ENCODE assay signal across 8 mouse cellular contexts in the genomic region with DNA sequence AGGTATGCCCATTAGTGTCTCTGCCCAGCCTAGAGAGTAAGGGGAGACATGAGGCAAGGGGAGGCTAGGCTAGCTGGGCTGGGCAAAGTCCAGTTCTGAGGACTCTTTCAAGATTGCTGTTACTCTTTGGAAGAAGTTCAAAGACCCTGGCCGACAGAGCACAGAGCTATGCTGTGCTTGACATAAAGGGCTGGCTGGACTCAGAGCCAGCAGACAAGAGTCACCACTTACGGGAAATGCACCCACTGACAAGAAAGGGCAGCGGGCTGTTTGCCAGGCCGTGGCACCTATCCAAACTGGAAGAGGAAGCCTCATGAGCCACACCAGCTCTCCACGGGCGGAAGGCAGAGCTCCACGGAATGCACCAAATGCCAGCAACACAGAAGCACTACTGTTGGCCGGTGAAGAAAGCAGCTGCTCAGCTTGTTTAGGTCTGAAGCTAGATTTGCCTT. TPM values are rescaled to one million over a fixed set of nuclear protein-coding genes. Genes with fewer than 3 reads are reported as not detected.
A peak's percentile ranks its signal among the peaks of the same experiment; 100 is the strongest.
DNase-seq lines count a peak whose midpoint lies in the region; ATAC-seq and TF ChIP-seq lines count a peak whose summit lies in the region.

No protein-coding gene starts in this region.

- peak; percentile 30; the same call in 1 of the 2 replicates for ATAC-seq in megakaryocyte-erythroid progenitor cell, adult 5-6 weeks (replicated peaks; ENCODE audit: low FRiP score, low TSS enrichment, poor library complexity, severe bottlenecking)
- ATAC-seq in stomach, postnatal 0 days (ENCODE audit: low FRiP score, low TSS enrichment) = peak; percentile 78

- no peaks in the 10 kb centered on the region for H3K36me3 ChIP-seq in MEL (ENCODE audit: control insufficient read depth in 1 of 2, insufficient read depth in 2 of 2, low read length in 2 of 2)
- no peaks in the 10 kb centered on the region for H3K36me3 ChIP-seq in stomach, postnatal 0 days (ENCODE audit: control insufficient read depth, insufficient read depth, low read length)

- no peak overlapping the region for H3K4me3 ChIP-seq in MEL (ENCODE audit: control insufficient read depth in 1 of 2, insufficient read depth in 1 of 2, low read depth in 2 of 2, low read length in 2 of 2)
- no peak overlapping the region for H3K4me3 ChIP-seq in stomach, postnatal 0 days (ENCODE audit: low read depth, low read length)

- H3K79me2 ChIP-seq in MEL (ENCODE audit: control insufficient read depth, insufficient read depth, low read length, poor library complexity) = no peaks in the 10 kb centered on the region

- TF ChIP-seq CTCF in MEL (IDR thresholded peaks at IDR 0.05 in 2 of 3, conservative IDR thresholded peaks at IDR 0.05 in 1 of 3; ENCODE audit: control insufficient read depth in 1 of 3, insufficient read depth in 1 of 3, low read depth in 2 of 3, low read length in 3 of 3, poor library complexity in 1 of 3, severe bottlenecking in 1 of 3) = no peak
- no peak for TF ChIP-seq CTCF in stomach, postnatal 0 days (IDR thresholded peaks at IDR 0.05; ENCODE audit: low read depth)

- H3K4me2 ChIP-seq in stomach, postnatal 0 days (replicated peaks; ENCODE audit: low read depth) = no peak overlapping the region

- no peaks in the 10 kb centered on the region for H3K9me3 ChIP-seq in MEL (replicated peaks; ENCODE audit: insufficient read depth, low read length)
- no peaks in the 10 kb centered on the region for H3K9me3 ChIP-seq in stomach, postnatal 0 days (ENCODE audit: control insufficient read depth, low read length)

- WGBS in stomach, postnatal 0 days = 31% methylated on average over 8 of the region's 8 CpGs

- no peak overlapping the region for H3K9ac ChIP-seq in MEL (ENCODE audit: control insufficient read depth, low read depth, low read length, poor library complexity, severe bottlenecking)
- H3K9ac ChIP-seq in stomach, postnatal 0 days (ENCODE audit: low read length) = no peak overlapping the region

- no peak for TF ChIP-seq EP300 in MEL (IDR thresholded peaks at IDR 0.05; ENCODE audit: low read depth in 1 of 2, low read length in 2 of 2)
- no peak for TF ChIP-seq EP300 in stomach, postnatal 0 days (optimal IDR thresholded peaks at IDR 0.05)

- intact Hi-C loops in heart, postnatal 10 days (cut with DNase I) = no loop called here

- no peak for TF ChIP-seq POLR2A in MEL (IDR thresholded peaks at IDR 0.05; ENCODE audit: control insufficient read depth in 1 of 2, insufficient read depth in 1 of 2, low read depth in 1 of 2, low read length in 2 of 2, poor library complexity in 1 of 2)

- DNase-seq in MEL (ENCODE audit: low read depth, low spot score) = peak; percentile 10
- peak; percentile 74 for DNase-seq in adipocyte (ENCODE audit: low spot score)
- DNase-seq in fibroblast of lung, adult 2 months (ENCODE audit: low read depth) = peak; percentile 62
- DNase-seq in heart, postnatal 10 days = peak; percentile 77 to 80
- DNase-seq in layer of hippocampus, postnatal 14 days (ENCODE audit: low spot score in 2 of 2) = peak; percentile 78 to 87
- DNase-seq in stomach, postnatal 0 days (ENCODE audit: low spot score) = peak; percentile 74
- DNase-seq in liver = no peak

- no peak overlapping the region for H3K27ac ChIP-seq in MEL (ENCODE audit: control insufficient read depth, low read depth, low read length)
- H3K27ac ChIP-seq in stomach, postnatal 0 days (replicated peaks) = no peak overlapping the region

- TF ChIP-seq RAD21 in MEL (IDR thresholded peaks at IDR 0.05; ENCODE audit: low read depth, low read length) = no peak

- H3K27me3 ChIP-seq in MEL (ENCODE audit: control insufficient read depth in 1 of 2, insufficient read depth in 2 of 2, low read length in 2 of 2) = 0 out of 4 replicates have a peak, but pooled peaks cover 0 to 2% of the 10 kb centered on the region in 2 experiments
- no peaks in the 10 kb centered on the region for H3K27me3 ChIP-seq in stomach, postnatal 0 days (ENCODE audit: control insufficient read depth, insufficient read depth, low read length)

- no peaks in the 10 kb centered on the region for H3K4me1 ChIP-seq in MEL (ENCODE audit: control insufficient read depth in 1 of 2, insufficient read depth in 2 of 2, low read length in 2 of 2)
- H3K4me1 ChIP-seq in stomach, postnatal 0 days (replicated peaks; ENCODE audit: control insufficient read depth, insufficient read depth) = 0 out of 2 replicates have a peak, but pooled peaks cover 2% of the 10 kb centered on the region

TF ChIP-seq in MEL, 35 proteins besides CTCF, POLR2A, EP300 and RAD21:
- no peak for TF ChIP-seq NELFE (IDR thresholded peaks at IDR 0.05; ENCODE audit: low read depth, low read length)
- TF ChIP-seq GABPA (IDR thresholded peaks at IDR 0.05; ENCODE audit: low read depth, low read length) = no peak
- no peak for TF ChIP-seq TAL1 (IDR thresholded peaks at IDR 0.05; ENCODE audit: low read length)
- no peak for TF ChIP-seq ZC3H11A (IDR thresholded peaks at IDR 0.05; ENCODE audit: low read depth, low read length)
- TF ChIP-seq BHLHE40 (IDR thresholded peaks at IDR 0.05; ENCODE audit: borderline replicate concordance, low read depth, low read length) = no peak
TF ChIP-seq in MEL: peak in this region for 0.

RNA-seq across cellular contexts. Expression of a gene that starts 5.3 kb away (rescaled TPM):
- total RNA-seq in MEL (2012; rRNA removed) = 0.03 and 0.31 TPM in 2 replicates
- under 1 TPM in 1 of 2 experiments, not detected in 1; 0.81 TPM for polyA plus RNA-seq in MEL (2012; ENCODE audit: insufficient read depth in 1 of 2, insufficient read length in 2 of 2, low read depth in 1 of 2, low replicate concordance in 2 of 2, missing spikeins in 1 of 2)
- under 1 TPM; 0.93 to 0.99 TPM for total RNA-seq in heart, postnatal 10 days (2021)
- 10 to 100 TPM; 30.4 to 32.0 TPM for total RNA-seq in layer of hippocampus, postnatal 14 days (2021)
- not detected in 2 replicates for total RNA-seq in megakaryocyte-erythroid progenitor cell, adult 5-6 weeks (2014; fragmentation: Nextera tagmentation)
- total RNA-seq in megakaryocyte-erythroid progenitor cell, adult 5-6 weeks (2017) = 0.30 TPM in 1 of 2 replicates, not detected in the other
- polyA plus RNA-seq in stomach, postnatal 0 days (2015; fragmentation: Nextera tagmentation; extraction: Ambion mirVana) = 1.9 and 2.4 TPM in 2 replicates

RNA-seq across cellular contexts. Expression of a gene that starts 27.4 kb away (rescaled TPM):
- not detected in 2 replicates for total RNA-seq in MEL (2012; rRNA removed)
- polyA plus RNA-seq in MEL (2012; ENCODE audit: insufficient read depth in 1 of 2, insufficient read length in 2 of 2, low read depth in 1 of 2, low replicate concordance in 2 of 2, missing spikeins in 1 of 2) = under 1 TPM in 1 of 2 experiments, not detected in 1; 0.04 TPM
- total RNA-seq in heart, postnatal 10 days (2021) = under 1 TPM; 0.17 to 0.35 TPM
- total RNA-seq in layer of hippocampus, postnatal 14 days (2021) = under 1 TPM in 1 of 2 experiments, not detected in 1; 0.38 TPM
- 1.8 TPM in 1 of 2 replicates, not detected in the other for total RNA-seq in megakaryocyte-erythroid progenitor cell, adult 5-6 weeks (2014; fragmentation: Nextera tagmentation)
- total RNA-seq in megakaryocyte-erythroid progenitor cell, adult 5-6 weeks (2017) = 0.70 and 1.3 TPM in 2 replicates
- 0.16 and 0.18 TPM in 2 replicates for polyA plus RNA-seq in stomach, postnatal 0 days (2015; fragmentation: Nextera tagmentation; extraction: Ambion mirVana)

RNA-seq across cellular contexts. Expression of a gene that starts 40.7 kb away (rescaled TPM):
- 57.7 and 58.4 TPM in 2 replicates for total RNA-seq in MEL (2012; rRNA removed)
- polyA plus RNA-seq in MEL (2012; ENCODE audit: insufficient read depth in 1 of 2, insufficient read length in 2 of 2, low read depth in 1 of 2, low replicate concordance in 2 of 2, missing spikeins in 1 of 2) = 10 to 100 TPM in 1 of 2 experiments, not detected in 1; 75.0 TPM
- 10 to 100 TPM; 10.6 to 10.8 TPM for total RNA-seq in heart, postnatal 10 days (2021)
- 10 to 100 TPM; 13.4 to 14.9 TPM for total RNA-seq in layer of hippocampus, postnatal 14 days (2021)
- total RNA-seq in megakaryocyte-erythroid progenitor cell, adult 5-6 weeks (2014; fragmentation: Nextera tagmentation) = 39.1 and 51.6 TPM in 2 replicates
- total RNA-seq in megakaryocyte-erythroid progenitor cell, adult 5-6 weeks (2017) = 46.8 and 51.8 TPM in 2 replicates
- 31.0 and 33.8 TPM in 2 replicates for polyA plus RNA-seq in stomach, postnatal 0 days (2015; fragmentation: Nextera tagmentation; extraction: Ambion mirVana)

RNA-seq across cellular contexts. Expression of a gene that starts 57.2 kb away (rescaled TPM):
- total RNA-seq in MEL (2012; rRNA removed) = 0.08 and 0.10 TPM in 2 replicates
- polyA plus RNA-seq in MEL (2012; ENCODE audit: insufficient read depth in 1 of 2, insufficient read length in 2 of 2, low read depth in 1 of 2, low replicate concordance in 2 of 2, missing spikeins in 1 of 2) = under 1 TPM in 1 of 2 experiments, not detected in 1; 0.25 TPM
- under 1 TPM in 1 of 2 experiments, not detected in 1; 0.22 TPM for total RNA-seq in heart, postnatal 10 days (2021)
- 1 to 10 TPM; 2.3 to 4.2 TPM for total RNA-seq in layer of hippocampus, postnatal 14 days (2021)
- not detected in 2 replicates for total RNA-seq in megakaryocyte-erythroid progenitor cell, adult 5-6 weeks (2014; fragmentation: Nextera tagmentation)
- 0.19 TPM in 1 of 2 replicates, not detected in the other for total RNA-seq in megakaryocyte-erythroid progenitor cell, adult 5-6 weeks (2017)
- polyA plus RNA-seq in stomach, postnatal 0 days (2015; fragmentation: Nextera tagmentation; extraction: Ambion mirVana) = 0.74 and 1.0 TPM in 2 replicates

Comparison
In these comparisons a context has a peak if more than half of its experiments do, and no peak if none do; other contexts are left out.
1. RNA of a gene that starts 5.3 kb away (total RNA-seq): 30.4 to 32.0 TPM in layer of hippocampus, postnatal 14 days; 0.93 to 0.99 TPM in heart, postnatal 10 days, 0.03 to 0.31 TPM in MEL and 0.30 TPM in megakaryocyte-erythroid progenitor cell, adult 5-6 weeks; every median in the first group is over 10 times any median in the second.